ENCODE assay signal across 10 mouse cellular contexts in the genomic region with DNA sequence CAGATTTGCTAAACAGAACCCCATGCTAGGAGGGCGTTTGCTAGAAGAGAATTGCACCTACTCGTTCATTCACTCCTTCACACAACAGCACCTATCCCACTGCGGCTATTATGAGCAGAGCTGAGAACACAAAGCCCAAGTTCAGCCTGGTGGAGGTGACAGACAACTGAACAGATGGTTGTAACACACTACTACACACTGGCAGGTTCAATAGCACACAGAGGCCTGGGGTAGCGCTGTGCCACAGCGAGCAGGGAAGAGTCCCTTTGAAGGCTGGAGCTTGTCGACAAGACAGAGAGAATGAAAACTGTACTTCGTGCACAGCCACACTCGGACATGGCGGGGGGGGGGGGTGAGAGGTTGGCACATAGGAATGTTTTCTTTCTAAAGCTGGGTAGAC. TPM values are rescaled to one million over a fixed set of nuclear protein-coding genes. Genes with fewer than 3 reads are reported as not detected.
DNase-seq lines count a peak whose midpoint lies in the region; ATAC-seq and TF ChIP-seq lines count a peak whose summit lies in the region.
"Had no signal": no experiment of that assay in that cellular context is flagged by ENCODE, and none has a peak within 500 bp of the region (broad histone marks: within the 10 kb centered on the region; RNA-seq: fewer than 3 reads in every experiment).

No protein-coding gene starts in this region.

- H3K27me3 ChIP-seq in heart, postnatal 0 days (ENCODE audit: control insufficient read depth, insufficient read depth, low read length): no peaks in the 10 kb centered on the region
- no peaks in the 10 kb centered on the region for H3K27me3 ChIP-seq in hindbrain, embryonic 16.5 days (replicated peaks; ENCODE audit: control insufficient read depth, insufficient read depth, low read length)
- no peaks in the 10 kb centered on the region for H3K27me3 ChIP-seq in midbrain, embryonic 15.5 days (replicated peaks)
- H3K27me3 ChIP-seq: CH12.LX; embryonic facial prominence, embryonic 13.5 days had no signal

- H3K9ac ChIP-seq in heart, postnatal 0 days (replicated peaks; ENCODE audit: low read depth, low read length): no peak overlapping the region
- no peak overlapping the region for H3K9ac ChIP-seq in hindbrain, embryonic 16.5 days (ENCODE audit: low read depth, low read length)
- H3K9ac ChIP-seq in midbrain, embryonic 15.5 days: no peak overlapping the region
- H3K9ac ChIP-seq: embryonic facial prominence, embryonic 13.5 days had no signal

- H3K9me3 ChIP-seq in heart, postnatal 0 days (replicated peaks; ENCODE audit: control insufficient read depth, low read length): no peaks in the 10 kb centered on the region
- no peaks in the 10 kb centered on the region for H3K9me3 ChIP-seq in hindbrain, embryonic 16.5 days (ENCODE audit: control insufficient read depth, low read length)
- H3K9me3 ChIP-seq in midbrain, embryonic 15.5 days: no peaks in the 10 kb centered on the region
- H3K9me3 ChIP-seq: embryonic facial prominence, embryonic 13.5 days had no signal

- DNase-seq in heart, postnatal 0 days (ENCODE audit: low spot score): peak; percentile 49
- no peak for DNase-seq in heart, postnatal 25 days (ENCODE audit: low spot score)
- peak; percentile 28 for DNase-seq in embryo, embryonic 10.5 days (ENCODE audit: low spot score)
- no peak for DNase-seq in adrenal gland, postnatal 10 days
- DNase-seq in gastrocnemius, postnatal 14 days: no peak

- WGBS in heart, postnatal 0 days: 49% methylated on average over 9 of the region's 9 CpGs
- WGBS in hindbrain, embryonic 16.5 days: 45% methylated on average over 9 of the region's 9 CpGs
- WGBS in midbrain, embryonic 15.5 days: 31% methylated on average over 9 of the region's 9 CpGs

- no peak overlapping the region for H3K4me3 ChIP-seq in heart, postnatal 0 days (ENCODE audit: low read depth, low read length)
- no peak overlapping the region for H3K4me3 ChIP-seq in hindbrain, embryonic 16.5 days (ENCODE audit: low read length)
- H3K4me3 ChIP-seq in midbrain, embryonic 15.5 days: no peak overlapping the region
- H3K4me3 ChIP-seq: embryonic facial prominence, embryonic 13.5 days had no signal

- intact Hi-C loops in heart, postnatal 25 days (cut with DNase I): no loop called here
- intact Hi-C loops in gastrocnemius, postnatal 14 days (cut with DNase I; ENCODE audit: low total_unique reads): no loop called here

- ATAC-seq in heart, postnatal 0 days (ENCODE audit: insufficient read depth, low read depth): peak; percentile 85
- peak; percentile 91 for ATAC-seq in hindbrain, embryonic 16.5 days
- peak; percentile 87 for ATAC-seq in midbrain, embryonic 15.5 days (replicated peaks)
- no peak for ATAC-seq in erythroblast, adult 5-6 weeks (replicated peaks; ENCODE audit: low FRiP score, poor library complexity, severe bottlenecking)

- H3K4me1 ChIP-seq in heart, postnatal 0 days (ENCODE audit: control insufficient read depth, insufficient read depth): 0 out of 2 replicates have a peak, but pooled peaks cover 4% of the 10 kb centered on the region
- H3K4me1 ChIP-seq in hindbrain, embryonic 16.5 days (ENCODE audit: control insufficient read depth, insufficient read depth, low read depth, low read length): no peaks in the 10 kb centered on the region
- H3K4me1 ChIP-seq in midbrain, embryonic 15.5 days: peaks cover 26% of the 10 kb centered on the region

- no peaks in the 10 kb centered on the region for H3K36me3 ChIP-seq in heart, postnatal 0 days (replicated peaks; ENCODE audit: control insufficient read depth, insufficient read depth, low read length)
- no peaks in the 10 kb centered on the region for H3K36me3 ChIP-seq in hindbrain, embryonic 16.5 days (ENCODE audit: control insufficient read depth, insufficient read depth, low read length)
- H3K36me3 ChIP-seq in midbrain, embryonic 15.5 days (replicated peaks): no peaks in the 10 kb centered on the region
- H3K36me3 ChIP-seq: embryonic facial prominence, embryonic 13.5 days had no signal

- no peak overlapping the region for H3K27ac ChIP-seq in heart, postnatal 0 days (ENCODE audit: low read depth)
- 0 out of 2 replicates have a peak overlapping the region, but pooled peaks have one; percentile 0 for H3K27ac ChIP-seq in hindbrain, embryonic 16.5 days (ENCODE audit: low read depth, low read length)
- peak overlapping the region; percentile 59 for H3K27ac ChIP-seq in midbrain, embryonic 15.5 days
- H3K27ac ChIP-seq: embryonic facial prominence, embryonic 13.5 days had no signal

- TF ChIP-seq EP300 in heart, postnatal 0 days (IDR thresholded peaks at IDR 0.05; ENCODE audit: low read depth): no peak

- no peak overlapping the region for H3K4me2 ChIP-seq in heart, postnatal 0 days (ENCODE audit: low read depth, low read length)
- no peak overlapping the region for H3K4me2 ChIP-seq in hindbrain, embryonic 16.5 days (ENCODE audit: low read length)
- no peak overlapping the region for H3K4me2 ChIP-seq in midbrain, embryonic 15.5 days
- H3K4me2 ChIP-seq: embryonic facial prominence, embryonic 13.5 days had no signal

- peak; percentile 43 for TF ChIP-seq CTCF in heart, postnatal 0 days (IDR thresholded peaks at IDR 0.05; ENCODE audit: low read depth)

RNA-seq across cellular contexts. Expression of a gene that starts 31.6 kb away (rescaled TPM):
- 8.2 and 9.6 TPM in 2 replicates for total RNA-seq in heart, postnatal 0 days (2014; rRNA removed; ENCODE audit: low replicate concordance)
- polyA plus RNA-seq in heart, postnatal 0 days (2015; fragmentation: Nextera tagmentation; extraction: Ambion mirVana): 17.5 and 17.6 TPM in 2 replicates
- total RNA-seq in heart, postnatal 25 days (2021): 10 to 100 TPM; 33.7 to 34.2 TPM
- 19.4 and 20.9 TPM in 2 replicates for polyA plus RNA-seq in hindbrain, embryonic 16.5 days (2015; fragmentation: Nextera tagmentation; extraction: Ambion mirVana)
- 20.6 and 21.9 TPM in 2 replicates for polyA plus RNA-seq in midbrain, embryonic 15.5 days (2015; fragmentation: Nextera tagmentation; extraction: Ambion mirVana)
- 10 to 100 TPM; 21.3 to 34.2 TPM for total RNA-seq in adrenal gland, postnatal 10 days (2021)
- 10 to 100 TPM; 25.0 to 28.2 TPM for total RNA-seq in gastrocnemius, postnatal 14 days (2021)
- total RNA-seq in erythroblast, adult 5-6 weeks (2015; ENCODE audit: low replicate concordance): 6.9 and 7.5 TPM in 2 replicates
- 5.4 and 10.6 TPM in 2 replicates for total RNA-seq in erythroblast, adult 5-6 weeks (2017; ENCODE audit: low replicate concordance)

Comparison
In these comparisons a context has a peak if more than half of its experiments do, and no peak if none do; other contexts are left out.
1. DNase-seq: peak in heart, postnatal 0 days (single experiment) and embryo, embryonic 10.5 days (single experiment); none in heart, postnatal 25 days (single experiment), adrenal gland, postnatal 10 days (single experiment) and gastrocnemius, postnatal 14 days (single experiment).